Mouse (Mus musculus) cerebellum, adult 11 months (tissue): ENCODE measurements at regions not wholly inside any gene's neighbourhood (a gene's known extent, or its start where the extent isn't known, plus 50 kb on each side); places are given as distances from the start of the nearest gene placed in this dataset.

Experiments
- DNase-seq: peaks from one replicate; pipeline ENCODE4 v3.0.0; 2022

DNA sequence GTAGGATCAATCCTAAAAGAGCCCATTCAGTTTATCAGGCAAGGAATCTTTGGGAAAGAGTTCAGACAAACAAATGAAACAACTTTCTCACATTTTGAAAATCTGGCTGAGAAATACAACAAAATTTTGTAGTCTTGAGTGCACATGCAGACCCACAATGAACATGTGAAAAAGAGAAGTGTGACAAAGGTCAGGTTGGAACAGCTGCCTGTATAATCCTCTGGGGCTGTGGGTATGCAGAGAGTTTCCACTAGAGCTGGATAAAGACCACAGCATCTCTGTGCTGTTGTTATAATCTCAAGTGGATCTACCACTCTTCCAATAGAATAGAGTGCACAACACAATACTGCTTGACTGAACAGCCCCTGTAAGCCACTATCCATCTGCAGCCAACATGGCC, 482.3 kb downstream of the Irx1 start:
- no peak for DNase-seq

DNA sequence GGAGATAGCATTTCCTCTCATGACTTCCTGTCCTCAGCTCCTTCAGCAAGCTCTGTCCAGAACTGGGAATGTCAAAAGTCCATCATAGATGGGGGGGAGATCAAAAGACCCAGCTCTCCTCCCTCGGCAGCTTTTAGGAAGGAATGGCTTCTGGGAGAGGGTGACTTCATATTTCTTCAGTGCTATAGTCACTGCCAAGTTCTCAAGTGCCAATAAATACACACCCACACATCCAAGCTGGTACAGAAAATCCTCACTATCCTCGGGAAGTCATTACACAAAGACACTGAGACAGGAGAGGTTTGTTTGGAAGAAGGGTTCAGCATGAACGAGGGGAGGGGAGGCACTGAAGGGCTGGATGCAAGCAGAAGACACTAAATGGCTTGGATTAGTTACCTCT, 502.0 kb downstream of the Irx1 start:
- no peak for DNase-seq

DNA sequence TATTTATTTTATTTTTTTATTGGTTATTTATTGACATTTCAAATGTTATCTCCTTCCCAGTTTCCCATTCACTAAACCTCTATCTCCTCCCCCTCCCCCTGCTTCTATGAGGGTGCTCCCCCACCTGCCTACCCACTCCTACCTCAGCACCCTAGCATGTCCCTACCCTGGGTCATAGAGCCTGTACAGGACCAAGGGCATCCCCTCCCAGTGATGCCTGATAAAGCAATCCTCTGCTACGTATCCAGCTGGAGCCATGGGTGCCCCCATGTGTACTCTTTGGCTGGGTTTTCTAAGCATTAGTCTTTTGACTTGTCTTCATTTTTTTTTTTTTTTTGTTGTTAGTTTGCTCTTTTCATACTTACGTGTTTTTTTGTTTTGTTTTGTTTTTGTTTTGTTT, 502.9 kb downstream of the Irx1 start:
- DNase-seq: no peak

GRCm38 (mm10) chr13:71460097-71460496, 503.4 kb downstream of the Irx1 start:
- DNase-seq: no peak

GRCm38 (mm10) chr13:71459022-71459536, 504.4 kb downstream of the Irx1 start:
- DNase-seq: no peak

- peak; percentile 24 for DNase-seq
Measured at GRCm38 (mm10) chr13:71458061-71458935, 505.2 kb downstream of the Irx1 start.

GRCm38 (mm10) chr13:71457550-71457949, 506.0 kb downstream of the Irx1 start:
- no peak for DNase-seq

DNA sequence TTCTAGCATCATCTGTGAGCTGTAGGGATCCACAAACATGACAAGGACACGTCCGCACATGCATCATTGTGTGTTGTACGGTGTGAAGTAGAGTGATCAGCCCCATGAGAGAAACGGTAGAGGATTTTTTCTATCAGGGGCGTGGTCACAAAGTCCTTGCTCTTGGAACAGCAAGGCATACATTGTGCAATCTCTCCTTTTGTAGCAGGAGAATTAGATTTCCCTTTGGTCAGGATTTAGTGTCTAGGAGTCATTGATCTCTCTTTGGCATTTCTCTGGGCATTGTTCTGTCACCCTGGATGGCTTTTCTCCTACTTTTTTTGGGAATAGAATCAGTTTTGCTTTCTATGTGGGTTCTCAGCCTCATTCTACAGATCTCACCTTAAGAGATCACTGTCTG, 511.3 kb downstream of the Irx1 start:
- DNase-seq: no peak

DNA sequence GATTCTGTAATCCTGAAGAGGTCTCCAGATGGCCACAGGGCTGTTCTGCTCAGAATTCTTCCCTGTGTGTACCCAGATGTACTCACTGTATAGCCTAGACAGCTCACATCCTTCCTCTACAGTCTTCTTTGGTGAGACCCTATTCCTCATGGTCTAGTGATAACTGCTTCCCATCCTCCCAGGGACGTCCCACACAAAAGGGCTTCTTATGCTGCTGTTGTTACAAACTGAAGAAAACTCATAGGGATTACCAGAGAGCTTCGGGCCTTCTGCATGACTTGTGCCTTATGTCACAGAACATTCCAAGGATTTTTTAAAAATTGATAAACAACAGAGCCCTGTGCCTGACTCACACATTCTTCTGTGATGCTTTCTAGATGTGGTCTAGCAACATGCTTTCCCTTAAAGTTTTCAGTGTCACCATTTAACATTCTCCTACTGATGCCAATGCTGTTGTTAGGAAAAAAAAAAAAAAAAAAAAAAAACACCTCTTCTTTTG, 525.9 kb downstream of the Irx1 start:
- no peak for DNase-seq

- no peak for DNase-seq
Measured at GRCm38 (mm10) chr13:71403654-71404560, 559.6 kb downstream of the Irx1 start.

DNA sequence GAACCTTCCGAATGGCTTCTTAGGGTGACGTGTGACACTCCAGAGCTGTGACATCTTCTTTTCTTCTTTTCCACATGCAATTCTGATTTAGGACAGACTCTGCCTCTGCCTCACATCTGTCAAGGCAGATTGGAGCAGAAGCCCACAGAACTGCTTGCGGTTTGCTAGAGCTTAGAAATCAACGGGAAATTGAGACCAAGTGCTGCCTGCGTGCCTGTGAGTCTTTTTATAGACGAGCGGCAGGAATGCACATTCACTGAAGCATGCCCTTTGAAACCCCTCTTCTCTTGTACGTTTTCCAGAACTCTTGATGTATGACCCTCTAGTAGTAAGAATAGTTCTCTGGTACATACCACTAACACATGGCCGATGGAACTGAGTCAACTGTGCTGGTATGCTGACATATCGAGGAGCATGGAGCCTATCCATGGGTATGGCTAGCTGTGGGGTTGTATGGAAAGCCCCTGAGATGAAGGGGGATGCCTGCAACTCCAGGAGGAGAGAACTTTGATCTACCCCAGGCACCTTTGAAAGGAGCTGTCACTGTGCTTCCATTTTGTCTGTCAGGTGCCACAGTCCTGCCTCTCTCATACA, 552.2 kb upstream of the Adamts16 start:
- DNase-seq: no peak

GRCm38 (mm10) chr13:71378641-71379040, 537.0 kb upstream of the Adamts16 start:
- DNase-seq: no peak

DNA sequence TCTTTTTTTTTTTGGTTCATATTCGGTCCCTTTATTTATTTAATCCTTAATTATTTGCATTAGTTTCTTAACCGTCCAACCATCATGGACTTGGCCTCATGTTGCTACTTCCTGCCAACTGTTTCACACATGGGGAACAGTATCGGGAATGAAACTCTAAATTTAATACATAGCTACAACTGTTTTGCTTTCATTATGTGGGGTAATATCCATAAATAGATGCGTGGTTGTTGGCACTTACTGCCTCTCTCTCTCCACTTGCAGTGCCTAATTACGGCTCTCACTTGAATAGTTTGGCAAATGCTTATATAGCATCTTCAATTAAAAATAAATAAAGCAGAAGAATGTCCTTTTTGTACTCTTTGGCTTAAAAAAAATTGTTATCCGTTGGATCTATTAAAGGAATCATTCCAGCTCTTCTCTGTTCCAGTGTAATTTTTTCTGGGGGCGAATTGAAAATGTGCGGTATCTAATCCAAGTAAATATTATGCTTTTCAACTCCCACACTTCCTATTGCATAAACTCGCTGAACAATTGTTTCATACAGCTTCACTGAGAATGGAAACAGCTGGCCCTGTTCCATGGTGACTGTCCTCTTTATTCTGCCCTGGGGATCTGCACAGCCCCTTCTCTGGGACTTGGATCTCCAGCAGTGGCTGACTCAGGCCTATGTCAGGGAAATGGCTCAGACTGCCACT, 534.4 kb upstream of the Adamts16 start:
- no peak for DNase-seq

DNA sequence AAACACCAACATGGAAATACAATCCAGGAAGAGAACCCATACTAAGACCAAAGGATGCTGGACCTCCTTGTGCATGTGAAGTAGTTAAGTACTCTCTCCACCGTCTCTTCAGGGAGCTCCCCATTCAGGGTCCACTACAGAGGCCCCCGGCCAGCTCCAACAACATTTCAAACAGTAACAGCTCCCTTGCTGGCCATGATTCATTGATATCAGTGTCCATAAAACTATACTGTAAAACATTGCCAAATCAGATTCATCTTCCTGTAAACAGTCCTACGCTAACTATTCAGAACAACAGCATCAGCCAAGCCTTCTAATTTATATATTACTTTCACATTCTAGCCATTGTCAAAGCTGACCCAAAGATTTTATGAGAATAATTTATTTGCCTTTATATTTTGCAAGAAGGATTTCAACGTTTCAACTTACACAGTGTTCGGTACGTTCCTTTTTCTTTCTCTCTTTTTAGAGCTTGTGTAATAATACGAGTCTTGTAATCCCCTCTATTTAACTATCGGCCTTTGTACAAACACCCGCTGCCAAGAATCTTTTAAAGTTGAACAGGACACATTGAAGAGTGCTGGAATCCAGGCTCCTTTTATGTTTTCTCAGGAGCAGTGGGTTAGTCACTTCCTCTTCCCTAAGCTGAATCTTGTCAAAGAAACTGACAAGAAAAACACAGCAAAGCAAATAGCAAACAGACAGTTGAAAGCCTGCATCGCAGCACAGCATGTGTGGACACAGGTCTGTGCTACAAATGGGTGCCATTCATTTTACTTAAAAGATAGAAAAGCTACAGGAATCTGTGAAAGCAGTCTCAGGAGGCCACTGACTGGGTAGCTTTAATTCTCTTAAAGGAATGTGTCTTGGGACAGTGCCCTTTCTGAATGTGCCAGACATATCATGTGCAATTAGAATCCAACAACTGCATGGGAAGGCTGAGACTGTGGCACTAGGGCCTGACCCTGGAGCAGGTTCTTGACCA, 531.4 kb upstream of the Adamts16 start:
- no peak for DNase-seq

GRCm38 (mm10) chr13:71369832-71370231, 528.2 kb upstream of the Adamts16 start:
- no peak for DNase-seq

DNA sequence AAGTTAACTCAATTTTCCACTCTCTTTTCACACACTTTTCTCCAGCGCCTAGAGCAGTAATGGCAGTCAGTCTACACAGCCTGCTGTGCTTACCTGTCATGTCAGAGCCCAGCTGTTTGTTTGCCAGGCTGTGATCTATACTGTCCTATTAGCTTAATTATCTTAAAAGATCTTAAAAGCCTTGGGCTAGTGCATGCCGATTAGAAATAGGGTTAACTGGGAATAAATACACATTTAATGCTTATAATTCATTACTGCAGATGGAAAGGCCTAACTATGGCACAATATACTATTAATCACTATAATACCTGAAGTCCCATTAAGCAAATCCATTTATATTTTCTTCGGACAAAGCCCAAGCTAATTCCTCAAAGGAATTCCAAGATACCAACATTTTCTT, 523.6 kb upstream of the Adamts16 start:
- DNase-seq: no peak

DNA sequence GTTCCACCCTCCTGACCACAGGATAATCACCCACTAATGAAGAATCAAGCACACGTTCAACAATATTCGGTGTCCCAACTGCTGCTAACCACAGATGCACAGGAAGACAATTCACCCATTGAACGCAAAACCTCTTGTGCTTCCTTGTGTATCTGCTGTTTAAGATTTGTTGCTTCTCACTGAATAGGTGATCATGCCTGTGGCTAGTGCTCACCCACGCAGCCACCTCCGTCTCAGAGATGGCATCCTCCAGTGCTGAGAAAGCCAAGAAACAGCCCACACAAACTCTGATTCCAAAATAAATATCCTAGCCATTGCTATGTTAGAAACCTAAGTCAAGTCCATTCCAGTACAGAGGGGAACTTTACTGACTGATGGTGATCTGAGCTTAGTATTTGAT, 520.7 kb upstream of the Adamts16 start:
- no peak for DNase-seq

- no peak for DNase-seq
Measured at GRCm38 (mm10) chr13:71359112-71359511, 517.5 kb upstream of the Adamts16 start.

DNA sequence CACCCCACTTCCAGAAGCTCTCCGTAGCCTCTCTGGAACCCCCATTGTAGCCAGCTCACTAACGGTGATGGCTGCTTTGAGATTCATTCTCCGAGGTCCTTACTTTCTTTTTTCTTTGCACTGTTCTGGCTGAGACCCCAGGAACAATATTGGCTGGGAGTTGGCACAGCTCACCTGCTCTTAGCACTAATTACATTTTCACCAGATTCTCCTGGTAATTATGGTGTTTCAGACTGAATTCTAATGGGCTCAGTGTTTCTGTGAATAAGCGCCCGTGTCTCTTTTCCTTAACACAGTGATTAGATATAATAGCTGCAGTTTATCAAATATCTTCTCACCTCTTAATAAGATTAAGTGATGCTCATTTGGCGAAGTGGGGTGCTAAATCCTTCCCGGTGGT, 509.2 kb upstream of the Adamts16 start:
- DNase-seq: no peak

DNA sequence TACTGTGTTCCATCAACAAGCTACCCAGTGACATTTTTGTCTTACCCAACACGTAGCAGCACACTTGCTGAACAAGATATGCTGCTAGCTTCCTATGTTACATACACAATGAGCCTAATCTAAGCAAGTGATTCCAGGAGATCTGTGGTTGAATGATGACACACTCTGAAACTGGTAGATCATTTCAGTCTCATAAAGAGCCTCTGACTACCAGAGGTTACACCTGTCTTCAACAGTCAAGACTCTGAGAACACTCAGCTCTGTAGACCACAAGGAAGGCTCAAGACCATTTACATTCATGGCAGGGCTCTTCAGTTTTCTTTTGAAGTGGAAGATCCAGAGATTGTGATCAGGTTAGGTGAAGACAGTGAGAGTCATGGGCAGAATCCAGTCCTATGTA, 501.3 kb upstream of the Adamts16 start:
- no peak for DNase-seq

GRCm38 (mm10) chr13:71338700-71339099, 497.1 kb upstream of the Adamts16 start:
- DNase-seq: no peak
